Mouse (Mus musculus): ENCODE measurements around the gene Slc5a9. TPM values are rescaled to one million over a fixed set of nuclear protein-coding genes. Genes with fewer than 3 reads are reported as not detected.

Gene Slc5a9
- total and polyA plus RNA-seq, 2 experiments from 2014 or later = not detected

- Histone ChIP-seq H3K4me1 (ENCODE audit: insufficient read depth, low read length) (no peaks in the 10 kb centered on the region), H3K9me3 (ENCODE audit: low read length) (no peaks in the 10 kb centered on the region), H3K4me2 (ENCODE audit: low read depth, low read length) (no peak overlapping the region), H3K4me3 (ENCODE audit: low read length) (no peak overlapping the region), H3K27ac (no peak overlapping the region), H3K36me3 (ENCODE audit: insufficient read depth, low read length) (no peaks in the 10 kb centered on the region), H3K9ac (replicated peaks; ENCODE audit: low read length) (no peak overlapping the region), H3K27me3 (ENCODE audit: insufficient read depth, low read length) (no peaks in the 10 kb centered on the region)
- TF ChIP-seq CTCF (IDR thresholded peaks at IDR 0.05; ENCODE audit: low read depth) = no peak
- ATAC-seq (no peak), DNase-seq (ENCODE audit: low spot score) (no peak)
Observed at GRCm38 (mm10) chr4:111852626-111853025, 50.1 kb downstream of the Slc5a9 start.

DNA sequence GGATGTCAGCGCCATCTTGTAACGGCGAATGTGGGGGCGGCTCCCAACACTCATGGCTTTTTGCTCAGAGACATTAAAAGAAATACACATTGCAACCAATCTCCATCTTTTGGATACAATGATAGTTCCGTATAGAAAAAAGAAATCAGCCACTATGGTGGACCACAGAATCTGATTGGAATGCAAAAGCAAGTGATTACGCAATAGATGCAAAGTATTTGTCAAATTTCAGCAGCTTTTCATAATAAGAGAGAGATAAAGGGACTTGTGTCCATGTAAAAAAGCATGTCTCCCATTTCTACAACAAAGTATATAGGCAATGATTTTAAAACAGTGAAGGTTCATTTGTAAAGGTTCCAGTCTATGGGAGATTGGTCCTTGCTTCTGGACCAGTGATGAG is 63.8 kb downstream of the Slc5a9 start:
- no peak for TF ChIP-seq CTCF (IDR thresholded peaks at IDR 0.05; ENCODE audit: low read depth)
- 97% methylated on average over 6 of the region's 6 CpGs for WGBS

More for the DNA sequence above, 63.8 kb downstream of the Slc5a9 start:
- H3K27ac ChIP-seq = no peak overlapping the region
- H3K27me3 ChIP-seq (ENCODE audit: insufficient read depth, low read length) = no peaks in the 10 kb centered on the region
- ATAC-seq (no peak), DNase-seq (ENCODE audit: low spot score) (no peak)
- H3K36me3 ChIP-seq (ENCODE audit: insufficient read depth, low read length) = no peaks in the 10 kb centered on the region
- H3K9ac ChIP-seq (replicated peaks; ENCODE audit: low read length) = no peak overlapping the region
- H3K4me2 ChIP-seq (ENCODE audit: low read depth, low read length) = no peak overlapping the region
- H3K9me3 ChIP-seq (ENCODE audit: low read length) = no peaks in the 10 kb centered on the region
- no peaks in the 10 kb centered on the region for H3K4me1 ChIP-seq (ENCODE audit: insufficient read depth, low read length)
- no peak overlapping the region for H3K4me3 ChIP-seq (ENCODE audit: low read length)

Other genes starting within 250 kb of the Slc5a9 start
- gene Spata6, start 182.9 kb downstream of the Slc5a9 start, total RNA-seq (2014; rRNA removed) = 11.9 and 14.6 TPM in 2 replicates
- gene Spata6, start 182.9 kb downstream of the Slc5a9 start, polyA plus RNA-seq (2015; fragmentation: Nextera tagmentation; extraction: Ambion mirVana) = 21.2 and 21.7 TPM in 2 replicates
- not detected in 2 replicates for gene Skint8, start 16.5 kb upstream of the Slc5a9 start, total RNA-seq (2014; rRNA removed)
- gene Skint8, start 16.5 kb upstream of the Slc5a9 start, polyA plus RNA-seq (2015; fragmentation: Nextera tagmentation; extraction: Ambion mirVana) = not detected in 2 replicates
- gene Skint7, start 70.0 kb upstream of the Slc5a9 start, total RNA-seq (2014; rRNA removed) = not detected in 2 replicates
- not detected in 2 replicates for gene Skint7, start 70.0 kb upstream of the Slc5a9 start, polyA plus RNA-seq (2015; fragmentation: Nextera tagmentation; extraction: Ambion mirVana)
- gene Skint1, start 103.4 kb upstream of the Slc5a9 start, total RNA-seq (2014; rRNA removed) = not detected in 2 replicates
- gene Skint1, start 103.4 kb upstream of the Slc5a9 start, polyA plus RNA-seq (2015; fragmentation: Nextera tagmentation; extraction: Ambion mirVana) = not detected in 2 replicates
- gene Skint4, start 169.1 kb upstream of the Slc5a9 start, total RNA-seq (2014; rRNA removed) = not detected in 2 replicates
- not detected in 2 replicates for gene Skint4, start 169.1 kb upstream of the Slc5a9 start, polyA plus RNA-seq (2015; fragmentation: Nextera tagmentation; extraction: Ambion mirVana)